Mouse (Mus musculus) lung, embryonic 16.5 days (tissue): ENCODE results near the gene Hoxc5. TPM values are rescaled to one million over a fixed set of nuclear protein-coding genes. Genes with fewer than 3 reads are reported as not detected.

Experiments used
- ATAC-seq: fragments of 200-750 bp; cut with Nextera tagmentation; 2 replicates; pipeline ENCODE4 v1.8.0; 2017; ENCODE audit warnings: low read depth, mild to moderate bottlenecking, moderate library complexity
- H3K27ac ChIP-seq: fragments of 300-500 bp; sonication (generic); 2 replicates; pipeline ENCODE4 v1.5.1; 2014; ENCODE audit warnings: mild to moderate bottlenecking, control low read depth, low read length
- H3K27me3 ChIP-seq: fragments of 300-500 bp; sonication (generic); 2 replicates; pipeline ENCODE4 v1.6.1; 2014; ENCODE audit warnings: low read depth, low read length, mixed read lengths; ENCODE audit not compliant: control insufficient read depth, insufficient read depth
- H3K36me3 ChIP-seq: fragments of 300-500 bp; sonication (generic); 2 replicates; pipeline ENCODE4 v1.6.1; 2014; ENCODE audit warnings: low read length; ENCODE audit not compliant: control insufficient read depth, insufficient read depth
- H3K4me1 ChIP-seq: fragments of 300-500 bp; sonication (generic); replicated peaks from 2 replicates; pipeline ENCODE4 v1.6.1; 2014; ENCODE audit warnings: low read length, mixed read lengths; ENCODE audit not compliant: control insufficient read depth, insufficient read depth
- H3K4me2 ChIP-seq: fragments of 300-500 bp; sonication (generic); 2 replicates; pipeline ENCODE4 v1.6.1; 2014; ENCODE audit warnings: low read depth, low read length, control low read depth
- H3K4me3 ChIP-seq: fragments of 300-500 bp; sonication (generic); 2 replicates; pipeline ENCODE4 v1.5.1; 2014; ENCODE audit warnings: mild to moderate bottlenecking, low read length, control low read depth
- H3K9ac ChIP-seq: fragments of 300-500 bp; sonication (generic); 2 replicates; pipeline ENCODE4 v1.6.1; 2014; ENCODE audit warnings: low read length, control low read depth
- H3K9me3 ChIP-seq: fragments of 300-500 bp; sonication (generic); 2 replicates; pipeline ENCODE4 v1.6.1; 2016; ENCODE audit warnings: low read length; ENCODE audit not compliant: control insufficient read depth
- WGBS: fragments of 180-500 bp; shearing (Covaris S2); extraction: QIAGEN DNeasy Blood & Tissue Kit; methylation state at CpG from one replicate; pipeline ENCODE4 v1.1.7; 2014; 5-methylcytosine and 5-hydroxymethylcytosine counted together
- polyA plus RNA-seq: library from polyadenylated mRNA; unstranded; fragments of >200 nt; fragmentation: Nextera tagmentation; extraction: Ambion mirVana; gene quantifications from 2 replicates; pipeline ENCODE4 v1.2.1, GENCODE M21; 2015

Gene Hoxc5
- polyA plus RNA-seq, 1 experiment from 2014 or later = 0.31 TPM

- no peak for ATAC-seq
- no peak overlapping the region for H3K27ac ChIP-seq
- H3K27me3 ChIP-seq = peaks cover 97% of the 10 kb centered on the region
- H3K4me1 ChIP-seq = no peaks in the 10 kb centered on the region
- H3K9ac ChIP-seq = no peak overlapping the region
- WGBS = 9% methylated on average over 28 of the region's 28 CpGs
- no peak overlapping the region for H3K4me3 ChIP-seq
- no peak overlapping the region for H3K4me2 ChIP-seq
- no peaks in the 10 kb centered on the region for H3K9me3 ChIP-seq
- H3K36me3 ChIP-seq = no peaks in the 10 kb centered on the region
Measured at GRCm38 (mm10) chr15:103010847-103011555, 43.8 kb downstream of the Hoxc5 start.

DNA sequence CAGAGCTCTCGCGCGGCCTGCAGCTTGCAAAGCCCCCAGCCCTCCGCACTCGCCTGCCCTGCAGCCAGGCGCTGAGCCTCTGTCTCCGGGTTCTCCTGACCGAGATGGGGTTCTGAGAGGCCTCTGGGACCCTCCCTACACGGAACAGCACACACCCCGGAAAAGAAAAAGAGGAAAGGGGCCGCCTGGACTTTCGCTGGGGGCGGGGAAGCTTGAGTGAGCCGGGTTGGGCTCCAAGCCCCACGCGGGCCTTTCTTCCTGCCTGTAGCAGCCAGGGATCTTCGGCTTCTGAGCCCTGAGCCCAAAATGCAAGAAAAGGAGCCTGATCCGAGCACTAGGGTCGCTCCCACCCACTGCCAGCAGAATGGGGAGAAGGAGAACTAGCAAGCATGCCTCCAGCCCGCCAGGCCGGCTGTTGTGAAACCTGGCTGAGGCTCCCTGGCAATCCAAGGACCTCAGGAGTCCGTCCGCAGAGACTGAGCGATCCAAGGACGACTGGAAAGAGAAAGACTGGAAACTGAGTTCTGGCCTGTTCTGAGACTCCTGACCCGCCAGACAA is 44.8 kb downstream of the Hoxc5 start:
- H3K27me3 ChIP-seq = peaks cover 97% of the 10 kb centered on the region
- no peak overlapping the region for H3K4me3 ChIP-seq
- WGBS = 8% methylated on average over 26 of the region's 26 CpGs
- no peaks in the 10 kb centered on the region for H3K9me3 ChIP-seq
- H3K27ac ChIP-seq = no peak overlapping the region
- ATAC-seq = no peak
- no peak overlapping the region for H3K9ac ChIP-seq
- H3K36me3 ChIP-seq = no peaks in the 10 kb centered on the region
- no peak overlapping the region for H3K4me2 ChIP-seq
- H3K4me1 ChIP-seq = no peaks in the 10 kb centered on the region

- Histone ChIP-seq H3K4me1 (no peaks in the 10 kb centered on the region), H3K27me3 (peaks cover 97% of the 10 kb centered on the region), H3K36me3 (no peaks in the 10 kb centered on the region), H3K4me3 (peak overlapping the region; percentile 37), H3K9ac (no peak overlapping the region), H3K9me3 (no peaks in the 10 kb centered on the region), H3K27ac (no peak overlapping the region), H3K4me2 (peak overlapping the region; percentile 43)
- WGBS = 6% methylated on average over 17 of the region's 17 CpGs
- peak; percentile 26; the same call in 1 of the 2 replicates for ATAC-seq
Measured at GRCm38 (mm10) chr15:103013238-103013984, 46.2 kb downstream of the Hoxc5 start.

DNA sequence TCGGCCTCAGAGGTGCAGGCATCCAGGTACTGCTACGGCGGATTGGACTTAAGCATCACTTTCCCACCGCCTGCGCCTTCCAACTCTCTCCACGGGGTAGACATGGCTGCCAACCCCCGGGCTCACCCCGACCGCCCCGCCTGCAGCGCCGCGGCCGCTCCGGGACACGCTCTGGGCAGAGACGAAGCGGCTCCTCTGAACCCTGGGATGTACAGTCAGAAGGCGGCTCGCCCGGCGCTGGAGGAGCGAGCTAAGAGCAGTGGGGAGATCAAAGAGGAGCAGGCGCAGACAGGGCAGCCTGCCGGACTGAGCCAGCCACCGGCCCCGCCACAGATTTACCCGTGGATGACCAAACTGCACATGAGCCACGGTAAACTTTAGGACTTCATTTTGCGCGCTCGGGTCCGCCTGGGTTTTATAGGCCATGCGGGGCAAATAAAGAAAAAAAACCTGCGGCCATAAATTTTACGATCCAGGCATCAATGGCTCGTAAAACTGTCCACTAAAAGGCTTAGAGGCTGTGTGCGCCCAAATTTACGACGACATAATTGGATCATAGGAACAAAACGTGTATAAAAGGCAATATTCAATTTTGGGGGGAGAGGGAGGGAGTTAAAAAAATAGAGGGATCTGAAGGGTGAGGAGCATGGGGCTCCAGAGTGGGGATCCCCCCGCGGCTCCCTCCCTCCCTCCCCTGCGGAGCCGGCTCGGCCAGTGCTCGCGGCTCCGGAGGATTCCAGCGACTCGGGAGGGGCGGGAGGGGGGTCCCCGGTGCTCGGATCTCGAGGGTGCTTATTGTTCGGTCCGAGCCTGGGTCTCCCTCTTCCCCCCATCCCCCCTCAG is 47.1 kb downstream of the Hoxc5 start:
- Histone ChIP-seq H3K9me3 (no peaks in the 10 kb centered on the region), H3K4me2 (peak overlapping the region; percentile 43), H3K27me3 (peaks cover 97% of the 10 kb centered on the region), H3K4me3 (peak overlapping the region; percentile 37), H3K4me1 (no peaks in the 10 kb centered on the region), H3K36me3 (no peaks in the 10 kb centered on the region), H3K27ac (no peak overlapping the region), H3K9ac (no peak overlapping the region)
- under 1% methylated on average over 43 of the region's 57 CpGs for WGBS
- peak; percentile 57 for ATAC-seq

DNA sequence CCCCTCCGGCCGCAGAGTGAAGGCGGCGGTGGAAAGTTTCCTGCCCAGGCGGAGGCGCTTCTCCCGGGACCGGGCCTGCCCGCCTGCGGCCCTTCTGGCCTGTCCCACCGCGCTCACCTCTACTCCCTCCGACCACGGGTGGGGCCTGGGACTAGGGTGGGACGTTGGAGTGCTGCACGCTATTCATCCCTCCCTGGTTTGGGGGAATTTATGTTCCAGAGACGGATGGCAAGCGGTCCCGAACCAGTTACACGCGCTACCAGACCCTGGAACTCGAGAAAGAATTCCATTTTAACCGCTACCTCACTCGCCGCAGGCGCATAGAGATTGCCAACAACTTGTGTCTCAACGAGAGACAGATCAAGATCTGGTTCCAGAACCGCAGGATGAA is 47.8 kb downstream of the Hoxc5 start:
- no peaks in the 10 kb centered on the region for H3K4me1 ChIP-seq
- 3% methylated on average over 24 of the region's 28 CpGs for WGBS
- H3K9ac ChIP-seq = no peak overlapping the region
- H3K4me2 ChIP-seq = peak overlapping the region; percentile 43
- H3K27ac ChIP-seq = no peak overlapping the region
- H3K9me3 ChIP-seq = no peaks in the 10 kb centered on the region
- H3K27me3 ChIP-seq = peaks cover 97% of the 10 kb centered on the region
- peak overlapping the region; percentile 37; the same call in 1 of the 2 replicates for H3K4me3 ChIP-seq
- no peaks in the 10 kb centered on the region for H3K36me3 ChIP-seq
- no peak for ATAC-seq

- no peak for ATAC-seq
- H3K4me1 ChIP-seq = no peaks in the 10 kb centered on the region
- no peak overlapping the region for H3K4me3 ChIP-seq
Measured at GRCm38 (mm10) chr15:103015406-103016166, 48.3 kb downstream of the Hoxc5 start.

GRCm38 (mm10) chr15:103018636-103019035 is 51.4 kb downstream of the Hoxc5 start, which contains the start of gene Hoxc4:
Gene Hoxc4 (plus strand): TSS chr15:103018934.
- 31% methylated on average over 9 of the region's 9 CpGs for WGBS
- H3K9me3 ChIP-seq = no peaks in the 10 kb centered on the region
- H3K9ac ChIP-seq = no peak within 1 kb of the TSS
- no peak for ATAC-seq
- no peaks in the 10 kb centered on the region for H3K4me1 ChIP-seq
- H3K27ac ChIP-seq = no peak within 1 kb of the TSS
- H3K4me3 ChIP-seq = no peak within 1 kb of the TSS
- no peak within 1 kb of the TSS for H3K4me2 ChIP-seq
- no peaks in the 10 kb centered on the region for H3K36me3 ChIP-seq
- H3K27me3 ChIP-seq = peaks cover 97% of the 10 kb centered on the region

More at GRCm38 (mm10) chr15:103015406-103016166, 48.3 kb downstream of the Hoxc5 start:
- peaks cover 97% of the 10 kb centered on the region for H3K27me3 ChIP-seq
- H3K4me2 ChIP-seq = no peak overlapping the region
- 14% methylated on average over 19 of the region's 19 CpGs for WGBS
- no peak overlapping the region for H3K27ac ChIP-seq
- no peak overlapping the region for H3K9ac ChIP-seq
- H3K36me3 ChIP-seq = no peaks in the 10 kb centered on the region
- H3K9me3 ChIP-seq = no peaks in the 10 kb centered on the region

DNA sequence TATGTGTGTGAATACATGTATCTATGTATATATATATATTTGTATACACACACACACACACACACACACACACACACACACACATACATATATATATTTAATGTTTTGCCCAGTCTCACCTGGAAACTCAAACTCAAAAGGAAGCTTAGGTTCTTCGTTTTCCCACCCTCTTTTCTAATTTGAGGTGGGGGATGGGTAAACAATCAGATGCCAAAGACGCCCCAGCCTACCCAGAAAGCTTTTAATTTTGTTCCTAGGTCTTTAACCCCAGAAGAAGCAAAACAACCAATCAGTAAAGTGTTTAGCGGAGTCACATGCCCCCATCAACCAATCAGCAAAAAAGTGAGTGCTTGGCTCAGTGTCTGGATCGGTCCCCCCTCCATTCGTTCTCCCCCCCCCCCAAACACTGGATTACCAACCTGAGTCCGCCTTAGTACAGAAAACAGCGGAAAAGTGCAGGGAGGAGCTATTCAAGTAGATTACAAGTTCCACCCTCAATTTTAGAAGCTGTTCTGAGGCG is 53.7 kb downstream of the Hoxc5 start:
- no peak overlapping the region for H3K4me2 ChIP-seq
- H3K36me3 ChIP-seq = no peaks in the 10 kb centered on the region
- no peak overlapping the region for H3K9ac ChIP-seq
- H3K9me3 ChIP-seq = no peaks in the 10 kb centered on the region
- H3K27ac ChIP-seq = no peak overlapping the region
- no peak overlapping the region for H3K4me3 ChIP-seq
- no peaks in the 10 kb centered on the region for H3K4me1 ChIP-seq
- peaks cover 93% of the 10 kb centered on the region for H3K27me3 ChIP-seq
- ATAC-seq = no peak
- 4% methylated on average over 8 of the region's 8 CpGs for WGBS
